Comparison of ENCODE assay signal across 8 mouse cellular contexts in genomic region chr2:78868951-78869720, GRCm38 (mm10). TPM values are rescaled to one million over a fixed set of nuclear protein-coding genes. Genes with fewer than 3 reads are reported as not detected.
A peak's percentile ranks its signal among the peaks of the same experiment; 100 is the strongest.
DNase-seq lines count a peak whose midpoint lies in the region; ATAC-seq and TF ChIP-seq lines count a peak whose summit lies in the region.

No protein-coding gene starts in this region.

- peak; percentile 35 for TF ChIP-seq POLR2A in myocyte (IDR thresholded peaks at IDR 0.05; ENCODE audit: insufficient read length, low read depth)

- DNase-seq in 3T3-L1 (ENCODE audit: low read depth, low spot score) (peak; percentile 65), liver (peak; percentile 92)
- DNase-seq in adrenal gland, postnatal 36 days = peak; percentile 77 to 86
- peak; percentile 42 for DNase-seq in heart, adult 8-10 months (ENCODE audit: low spot score)
- DNase-seq in kidney, adult 9 months = peak; percentile 73
- peak; percentile 81 to 92 for DNase-seq in spleen, postnatal 4 days (ENCODE audit: low spot score in 2 of 2)

- H3K9me3 ChIP-seq in embryonic facial prominence, embryonic 13.5 days = no peaks in the 10 kb centered on the region

- peak overlapping the region; percentile 67 for H3K4me2 ChIP-seq in embryonic facial prominence, embryonic 13.5 days
- no peak overlapping the region for H3K4me2 ChIP-seq in myocyte (ENCODE audit: low read depth)

- H3K9ac ChIP-seq in embryonic facial prominence, embryonic 13.5 days = peak overlapping the region; percentile 96

- peak overlapping the region; percentile 69 for H3K4me3 ChIP-seq in embryonic facial prominence, embryonic 13.5 days
- peak overlapping the region; percentile 36 for H3K4me3 ChIP-seq in myocyte

- ATAC-seq in embryonic facial prominence, embryonic 13.5 days (ENCODE audit: insufficient number of reproducible peaks, insufficient read depth, low FRiP score, low TSS enrichment, low read depth) = peak; percentile 95

- peak overlapping the region; percentile 88 for H3ac ChIP-seq in myocyte (ENCODE audit: control insufficient read depth, insufficient read length)

- WGBS in embryonic facial prominence, embryonic 13.5 days = under 1% methylated on average over 71 of the region's 114 CpGs

- H3K27ac ChIP-seq in embryonic facial prominence, embryonic 13.5 days = peak overlapping the region; percentile 97

- peaks cover 28% of the 10 kb centered on the region for H3K4me1 ChIP-seq in embryonic facial prominence, embryonic 13.5 days

- no peaks in the 10 kb centered on the region for H3K36me3 ChIP-seq in embryonic facial prominence, embryonic 13.5 days
- H3K36me3 ChIP-seq in myocyte (ENCODE audit: control insufficient read depth, insufficient read depth) = no peaks in the 10 kb centered on the region

- peaks cover 13% of the 10 kb centered on the region for H3K79me2 ChIP-seq in myocyte (ENCODE audit: control insufficient read depth, insufficient read depth)

- 0 out of 2 replicates have a peak, but pooled peaks cover 3% of the 10 kb centered on the region for H3K27me3 ChIP-seq in embryonic facial prominence, embryonic 13.5 days
- H3K27me3 ChIP-seq in myocyte (ENCODE audit: control insufficient read depth, insufficient read depth, insufficient read length) = no peaks in the 10 kb centered on the region

TF ChIP-seq in myocyte, 11 proteins besides CTCF, POLR2A, EP300 and RAD21:
- TF ChIP-seq MYOD1 (IDR thresholded peaks at IDR 0.05; ENCODE audit: control insufficient read depth in 1 of 3, insufficient read length in 2 of 3, low read depth in 2 of 3) (peak in 1 of 3 experiments; percentile 7), CEBPB (IDR thresholded peaks at IDR 0.05; ENCODE audit: insufficient read depth, poor library complexity, severe bottlenecking) (no peak)

RNA-seq across cellular contexts. Expression of gene Ube2e3, which starts 1.2 kb away (rescaled TPM):
- total RNA-seq in adrenal gland, postnatal 36 days (2021) = 10 to 100 TPM; 45.8 to 63.5 TPM
- 180 and 197 TPM in 2 replicates for polyA plus RNA-seq in embryonic facial prominence, embryonic 13.5 days (2015; fragmentation: Nextera tagmentation; extraction: Ambion mirVana)
- total RNA-seq in heart, adult 8-10 months (2022) = 10 to 100 TPM; 42.7 to 50.7 (median 45.5) TPM
- 24.1 TPM for polyA plus RNA-seq in myocyte (2012; fragmentation: generic; extraction: Trizol)

Comparison
In these comparisons a context has a peak if more than half of its experiments do, and no peak if none do; other contexts are left out.
1. Peak in every context shown above with its lines: DNase-seq, ATAC-seq, H3K4me3 ChIP-seq and H3K27ac ChIP-seq.
2. DNase-seq: peak in every context shown above with its lines; median percentile 92 in liver; 86 in spleen, postnatal 4 days; 82 in adrenal gland, postnatal 36 days; 73 in kidney, adult 9 months; 65 in 3T3-L1; 42 in heart, adult 8-10 months.